Mouse (Mus musculus): ENCODE results near the gene Atg101.

GRCm38 (mm10) chr15:101277351-101277899, 6.6 kb upstream of the Atg101 start:
- TF ChIP-seq CTCF (IDR thresholded peaks at IDR 0.05; ENCODE audit: control insufficient read depth, insufficient read depth, insufficient read length): no peak
- no peak for TF ChIP-seq USF1 (IDR thresholded peaks at IDR 0.05; ENCODE audit: low read depth)
- TF ChIP-seq FOSL1 (IDR thresholded peaks at IDR 0.05; ENCODE audit: insufficient read depth, low read length, poor library complexity, severe bottlenecking): no peak
- TF ChIP-seq CEBPB (IDR thresholded peaks at IDR 0.05; ENCODE audit: low read depth): no peak
